Mouse (Mus musculus): ENCODE data around the gene Gps1. TPM values are rescaled to one million over a fixed set of nuclear protein-coding genes. Genes with fewer than 3 reads are reported as not detected.

The Gps1 gene
- total RNA-seq, 2 experiments from 2014 or later: 141 to 144 TPM

GRCm38 (mm10) chr11:120817358-120817757 lies 33.3 kb downstream of the Gps1 start:
- intact Hi-C loops (cut with DNase I): no loop called here
- no peak for DNase-seq (ENCODE audit: low spot score in 2 of 2)

GRCm38 (mm10) chr11:120818251-120818650 lies 34.2 kb downstream of the Gps1 start:
- intact Hi-C loops (cut with DNase I): no loop called here
- DNase-seq (ENCODE audit: low spot score in 2 of 2): no peak

DNA sequence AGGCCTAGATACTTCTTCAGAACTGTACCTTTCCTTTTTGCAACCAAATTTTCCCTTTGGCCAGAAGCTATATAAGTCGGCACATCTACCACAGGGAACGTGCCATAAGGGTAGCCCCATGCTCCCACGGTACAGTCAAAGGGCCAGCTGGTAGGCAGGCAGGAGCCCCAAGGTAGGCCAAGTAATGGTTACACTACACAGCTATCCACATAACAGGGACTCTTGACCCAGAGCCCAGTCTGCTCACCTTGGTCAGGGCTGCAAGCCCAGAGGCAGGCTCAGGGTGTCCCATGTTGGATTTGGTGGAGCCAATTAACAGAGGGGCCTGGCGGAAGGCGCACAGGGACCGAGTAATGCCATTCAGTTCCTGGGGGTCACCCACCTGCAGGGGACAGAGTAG lies 35.5 kb downstream of the Gps1 start:
- intact Hi-C loops (cut with DNase I): no loop called here

GRCm38 (mm10) chr11:120820546-120820945 lies 36.5 kb downstream of the Gps1 start:
- intact Hi-C loops (cut with DNase I): loop anchor here (5.0 kb wide), 1 partner anchor 82 kb away; no protein-coding TSS in a partner anchor
- DNase-seq (ENCODE audit: low spot score in 2 of 2): no peak

More for the DNA sequence above, 35.5 kb downstream of the Gps1 start:
- no peak for DNase-seq (ENCODE audit: low spot score in 2 of 2)

DNA sequence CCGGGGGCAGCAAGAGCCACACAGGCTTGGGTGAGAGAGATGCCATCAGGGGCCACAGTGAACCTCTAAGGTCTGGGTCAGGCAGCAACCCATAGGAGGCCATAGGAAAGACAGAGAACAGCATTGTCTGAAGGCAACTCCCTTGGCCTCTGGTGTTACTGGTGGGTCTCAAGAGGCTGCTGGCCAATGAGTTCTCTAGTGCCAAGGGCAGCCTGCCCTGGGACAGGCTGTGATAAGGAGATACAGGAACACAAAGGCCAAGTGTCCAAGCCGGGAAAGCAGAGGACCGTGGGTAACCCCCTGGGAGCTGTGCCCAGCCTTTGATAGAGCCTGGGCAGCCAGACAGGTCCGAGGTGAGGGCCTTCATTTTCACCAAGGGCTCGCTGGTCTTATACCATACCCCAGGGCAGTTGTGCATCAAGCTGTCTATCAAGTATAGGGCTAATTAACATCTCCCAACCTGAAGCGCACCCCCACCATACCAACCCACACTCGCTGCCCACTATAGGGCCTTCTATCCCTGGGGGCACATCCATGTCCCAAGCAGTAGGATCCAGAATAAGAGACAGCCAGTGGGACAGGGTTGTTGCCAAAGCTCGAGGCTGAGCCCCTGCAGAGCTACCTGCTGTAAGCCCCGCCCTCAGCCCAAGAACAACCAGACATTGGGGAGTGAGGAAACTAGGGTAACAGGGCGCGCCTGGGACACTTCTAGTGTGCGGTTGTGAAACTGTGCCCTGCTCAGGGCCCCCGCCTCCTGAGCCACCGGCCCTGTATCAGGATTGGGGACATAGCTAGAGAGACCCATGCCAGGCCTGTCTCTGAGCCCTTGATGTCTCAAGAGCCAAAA lies 37.2 kb downstream of the Gps1 start:
- intact Hi-C loops (cut with DNase I): loop anchor here (5.0 kb wide), 1 partner anchor 81 kb away; no protein-coding TSS in a partner anchor

DNA sequence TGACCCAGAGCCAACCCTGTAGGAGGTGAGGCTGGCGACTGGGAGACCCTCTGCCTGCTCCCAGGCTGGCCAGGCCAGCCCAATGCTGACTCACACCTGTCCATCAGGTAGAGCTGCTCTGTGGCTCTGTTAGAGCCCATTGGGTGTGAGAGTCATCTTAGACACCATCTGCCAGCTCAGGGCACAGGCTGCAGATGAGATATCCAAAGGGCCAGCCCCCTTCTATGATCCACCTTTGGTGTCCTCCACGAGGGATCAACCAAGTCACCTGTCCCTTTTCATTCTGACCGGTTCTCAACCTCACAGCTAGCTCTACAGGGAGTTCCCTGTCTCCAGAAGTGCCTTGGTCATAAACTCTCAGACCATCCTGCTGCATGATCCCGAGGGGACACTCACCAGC lies 38.2 kb downstream of the Gps1 start:
- intact Hi-C loops (cut with DNase I): loop anchor here (5.0 kb wide), 1 partner anchor 80 kb away; no protein-coding TSS in a partner anchor
- no peak for DNase-seq (ENCODE audit: low spot score in 2 of 2)

More for the DNA sequence above, 37.2 kb downstream of the Gps1 start:
- DNase-seq (ENCODE audit: low spot score in 2 of 2): no peak

GRCm38 (mm10) chr11:120822831-120823550 lies 38.9 kb downstream of the Gps1 start:
- intact Hi-C loops (cut with DNase I): loop anchor here (5.0 kb wide), 1 partner anchor 79 kb away; no protein-coding TSS in a partner anchor
- DNase-seq (ENCODE audit: low spot score in 2 of 2): no peak

DNA sequence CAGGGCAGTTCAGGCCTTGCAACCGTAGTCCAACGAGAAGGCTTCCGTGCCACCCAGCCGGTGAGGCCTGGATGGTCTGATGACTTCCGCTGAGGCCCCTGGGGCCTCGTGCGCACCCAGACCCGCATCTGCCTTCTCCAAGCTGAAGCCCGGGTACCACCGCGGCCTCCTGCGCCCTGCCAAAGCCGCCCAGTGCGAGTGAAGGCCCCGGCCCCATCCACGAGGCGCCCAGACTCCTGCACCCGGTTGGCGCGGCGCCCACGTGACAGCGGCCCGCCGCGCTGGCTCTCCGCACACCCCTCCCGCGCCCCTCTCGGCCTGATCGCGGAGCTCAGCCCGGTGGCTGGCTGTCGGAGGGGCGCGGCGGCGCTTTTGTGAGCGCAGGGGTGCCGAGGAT lies 39.5 kb downstream of the Gps1 start:
- intact Hi-C loops (cut with DNase I): loop anchor here (5.0 kb wide), 1 partner anchor 79 kb away; no protein-coding TSS in a partner anchor

GRCm38 (mm10) chr11:120823956-120824786 lies 40.1 kb downstream of the Gps1 start, which contains the start of gene Fasn:
Gene Fasn, minus strand, starts transcription at chr11:120824547.
- intact Hi-C loops (cut with DNase I): loop anchor here (5.0 kb wide), 1 partner anchor 78 kb away; no protein-coding TSS in a partner anchor
- DNase-seq (ENCODE audit: low spot score in 2 of 2): peak; percentile 98 to 99

More for the DNA sequence above, 39.5 kb downstream of the Gps1 start:
- DNase-seq (ENCODE audit: low spot score in 2 of 2): peak in 1 of 2 experiments; percentile 54

DNA sequence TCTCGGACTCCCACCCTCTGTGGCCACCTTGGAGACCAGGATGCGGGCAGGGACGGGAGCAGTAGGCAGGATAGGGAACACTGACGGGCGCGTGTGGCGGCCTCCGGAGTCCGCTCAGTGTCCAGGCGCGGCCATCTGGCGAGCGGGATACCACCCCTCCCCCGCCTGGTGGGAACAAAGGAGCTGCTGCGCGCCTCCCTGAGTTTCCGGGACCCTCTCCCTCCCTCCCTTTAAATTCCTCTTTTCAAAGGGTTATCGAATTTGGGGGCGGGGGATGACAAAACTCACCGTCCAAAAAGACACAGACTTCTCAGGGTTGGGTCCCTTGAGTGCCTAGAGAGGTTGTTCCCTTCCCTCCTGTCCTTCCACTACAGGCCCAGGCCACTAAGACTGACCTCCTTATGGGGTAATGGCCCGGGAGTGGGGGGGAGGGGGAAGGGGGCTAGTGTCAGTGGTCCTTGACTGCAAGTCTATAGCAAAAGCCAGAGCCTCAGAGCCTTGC lies 40.8 kb downstream of the Gps1 start:
- intact Hi-C loops (cut with DNase I): loop anchor here (5.0 kb wide), 1 partner anchor 77 kb away; no protein-coding TSS in a partner anchor
- no peak for DNase-seq (ENCODE audit: low spot score in 2 of 2)

DNA sequence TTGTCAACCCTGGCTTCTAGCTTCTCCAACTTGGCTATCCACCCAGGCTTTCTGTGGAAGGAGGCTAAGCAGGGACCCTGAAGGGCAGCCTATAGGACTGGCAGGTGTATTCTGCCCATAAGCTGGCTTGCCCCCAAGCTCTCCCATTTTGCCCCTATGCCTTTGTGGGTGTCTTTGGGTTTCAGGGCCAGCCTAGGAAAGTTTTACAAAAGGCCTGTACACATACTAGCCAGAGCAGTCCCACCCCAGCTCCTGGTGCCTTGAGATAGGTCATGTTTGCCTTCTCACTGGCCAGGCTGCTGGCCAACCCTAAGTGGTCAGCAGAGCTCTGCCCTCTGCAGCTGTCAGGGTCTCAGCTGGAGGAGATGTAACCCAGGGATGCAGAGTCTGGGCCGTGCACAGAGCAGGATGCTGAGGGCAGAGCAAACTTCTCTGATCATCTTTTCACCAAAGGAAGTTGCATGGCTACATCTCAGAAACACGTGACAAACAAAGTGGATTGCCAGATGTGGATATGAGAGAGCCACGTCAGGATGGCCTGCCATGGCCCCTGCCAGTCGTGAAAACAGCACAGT lies 41.3 kb downstream of the Gps1 start:
- intact Hi-C loops (cut with DNase I): no loop called here
- no peak for DNase-seq (ENCODE audit: low spot score in 2 of 2)

GRCm38 (mm10) chr11:120826016-120826953 lies 42.2 kb downstream of the Gps1 start:
- no peak for DNase-seq (ENCODE audit: low spot score in 2 of 2)
- intact Hi-C loops (cut with DNase I): no loop called here

- DNase-seq (ENCODE audit: low spot score in 2 of 2): no peak
- intact Hi-C loops (cut with DNase I): no loop called here
Measured at GRCm38 (mm10) chr11:120828416-120828815, 44.3 kb downstream of the Gps1 start.

DNA sequence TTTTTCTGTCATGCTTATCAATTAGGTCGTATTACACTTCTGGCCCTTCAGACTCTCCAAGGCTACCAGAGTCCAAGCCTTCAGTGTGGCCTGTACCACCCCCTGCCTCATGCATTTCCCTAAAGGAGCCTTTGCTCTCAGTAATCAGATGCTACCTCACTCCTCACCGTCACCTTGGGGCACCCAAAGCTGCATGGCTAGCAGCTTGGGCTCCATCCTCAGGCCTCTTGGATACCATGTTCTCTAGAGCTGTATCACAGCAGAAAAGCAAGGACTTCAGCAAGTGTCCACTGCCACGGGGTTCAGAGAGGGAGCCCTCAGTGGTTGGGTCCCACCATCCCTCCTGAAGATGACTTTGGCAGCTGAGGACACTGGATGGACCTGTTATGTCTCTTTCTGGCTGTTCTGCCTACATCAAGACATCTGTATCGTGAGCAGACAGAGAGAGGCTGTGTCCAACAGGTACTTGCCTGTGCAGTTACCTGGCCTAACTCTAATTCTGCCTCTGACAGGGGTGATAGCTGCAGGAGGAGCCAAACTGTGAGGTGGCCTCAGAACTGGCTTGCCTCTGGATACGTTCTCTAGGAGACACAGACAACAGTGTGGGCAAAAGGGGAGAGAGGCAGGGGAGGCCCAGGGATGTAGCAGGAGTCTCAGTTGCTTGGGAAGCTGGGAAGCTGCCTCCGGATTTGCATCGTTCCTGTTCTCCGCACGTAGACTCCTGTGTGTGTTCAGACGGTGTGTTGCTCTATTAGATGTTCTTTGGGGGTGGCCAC lies 45.9 kb downstream of the Gps1 start:
- no peak for DNase-seq (ENCODE audit: low spot score in 2 of 2)
- intact Hi-C loops (cut with DNase I): no loop called here

- peak in 1 of 2 experiments; percentile 2 for DNase-seq (ENCODE audit: low spot score in 2 of 2)
- intact Hi-C loops (cut with DNase I): no loop called here
Measured at GRCm38 (mm10) chr11:120830686-120831085, 46.6 kb downstream of the Gps1 start.

DNA sequence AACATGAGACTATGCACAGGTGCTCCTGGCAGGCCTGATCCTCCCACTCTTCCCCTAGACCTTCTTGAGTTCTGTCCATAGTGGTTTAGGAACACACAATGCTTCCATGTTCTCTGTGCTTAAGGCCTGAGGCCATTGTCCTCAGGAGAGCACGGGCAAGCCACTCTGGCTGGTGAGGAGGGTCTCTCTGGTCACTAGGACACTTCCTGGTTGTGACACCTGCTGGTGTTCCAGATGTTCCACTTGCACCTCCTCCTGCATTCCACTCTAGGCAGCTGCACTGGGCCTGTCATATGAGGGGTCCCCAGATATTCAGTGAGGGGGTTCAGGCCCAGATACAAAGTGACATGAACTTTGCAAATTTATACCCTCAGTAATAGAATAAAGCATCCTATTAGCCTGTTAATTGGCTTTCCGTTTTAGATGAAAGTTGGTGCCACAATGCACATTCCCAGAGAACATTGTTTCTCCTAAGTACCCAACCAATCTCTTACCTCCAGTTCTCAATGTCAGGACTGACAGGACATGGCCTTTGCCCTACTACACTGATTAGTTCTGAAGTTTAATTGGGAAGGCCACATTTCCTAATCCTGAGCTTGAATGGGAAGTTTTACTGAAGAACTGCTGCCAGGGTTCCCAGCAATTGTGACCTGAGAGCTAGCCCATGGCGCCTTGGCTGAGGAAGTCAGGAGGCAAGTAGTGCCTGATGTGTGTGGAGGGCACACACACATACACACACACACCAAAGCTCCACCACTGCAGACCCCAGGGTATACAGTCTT lies 47.8 kb downstream of the Gps1 start:
- no peak for DNase-seq (ENCODE audit: low spot score in 2 of 2)
- intact Hi-C loops (cut with DNase I): no loop called here
